Mouse (Mus musculus) NIH3T3 (cell line): ENCODE measurements around the gene Rras.
A peak's percentile ranks its signal among the peaks of the same experiment; 100 is the strongest.

Source experiments
- DNase-seq: peaks from one replicate; pipeline ENCODE4 v3.0.0-alpha.2; 2012; ENCODE audit warnings: low read depth

Rras gene

GRCm38 (mm10) chr7:45000539-45001114, 17.1 kb upstream of the Rras start:
- DNase-seq = peak; percentile 16

GRCm38 (mm10) chr7:45002440-45002839, 15.3 kb upstream of the Rras start:
- no peak for DNase-seq

GRCm38 (mm10) chr7:45004546-45004945, 13.2 kb upstream of the Rras start:
- DNase-seq = no peak

GRCm38 (mm10) chr7:45005321-45005992, 12.3 kb upstream of the Rras start:
- no peak for DNase-seq

- DNase-seq = no peak
These were observed 11.3 kb upstream of the Rras start for GRCm38 (mm10) chr7:45006503-45006902.

- DNase-seq = no peak
These were observed 10.6 kb upstream of the Rras start for GRCm38 (mm10) chr7:45007141-45007540.

GRCm38 (mm10) chr7:45007846-45008245, 9.9 kb upstream of the Rras start:
- DNase-seq = no peak

- DNase-seq = no peak
These were observed 9.3 kb upstream of the Rras start for GRCm38 (mm10) chr7:45008411-45008810.

GRCm38 (mm10) chr7:45012011-45012410, 5.8 kb upstream of the Rras start:
- no peak for DNase-seq

- DNase-seq = no peak
These were observed 4.9 kb upstream of the Rras start for GRCm38 (mm10) chr7:45012824-45013223.

- no peak for DNase-seq
These were observed 4.2 kb upstream of the Rras start for GRCm38 (mm10) chr7:45013366-45014095.

GRCm38 (mm10) chr7:45014096-45014451, 3.7 kb upstream of the Rras start:
- no peak for DNase-seq

GRCm38 (mm10) chr7:45015344-45015956, 2.3 kb upstream of the Rras start:
- DNase-seq = no peak

- peak; percentile 99 for DNase-seq
These were observed 1.7 kb upstream of the Rras start, which contains the start of gene Scaf1 for GRCm38 (mm10) chr7:45015957-45016612. Gene Scaf1 (minus strand): TSS chr7:45016363.

GRCm38 (mm10) chr7:45016761-45017160, 1.0 kb upstream of the Rras start:
- no peak for DNase-seq

GRCm38 (mm10) chr7:45019031-45019571, 1.3 kb downstream of the Rras start:
- peak; percentile 94 for DNase-seq

GRCm38 (mm10) chr7:45020225-45020624, 2.5 kb downstream of the Rras start:
- DNase-seq = no peak

- DNase-seq = peak; percentile 64
These were observed 6.0 kb downstream of the Rras start for GRCm38 (mm10) chr7:45023711-45024110.

- peak; percentile 37 for DNase-seq
These were observed 6.8 kb downstream of the Rras start for GRCm38 (mm10) chr7:45024281-45025248.

- DNase-seq = no peak
These were observed 8.0 kb downstream of the Rras start for GRCm38 (mm10) chr7:45025601-45026220.
